Mouse (Mus musculus) limb, embryonic 15.5 days (tissue): Measurements from ENCODE around the gene Hhat. TPM values are rescaled to one million over a fixed set of nuclear protein-coding genes. Genes with fewer than 3 reads are reported as not detected.

Experiments used
- ATAC-seq: fragments of 200-750 bp; cut with Nextera tagmentation; 2 replicates; pipeline ENCODE4 v1.8.0; 2017; ENCODE audit warnings: low read depth, moderate TSS enrichment; ENCODE audit not compliant: insufficient number of reproducible peaks, low FRiP score, low TSS enrichment
- H3K27ac ChIP-seq: fragments of 300-500 bp; sonication (generic); 2 replicates; pipeline ENCODE4 v1.5.1; 2015; ENCODE audit warnings: moderate library complexity, mild to moderate bottlenecking, inconsistent platforms
- H3K27me3 ChIP-seq: fragments of 300-500 bp; sonication (generic); 2 replicates; pipeline ENCODE4 v1.6.1; 2015; ENCODE audit warnings: inconsistent platforms
- H3K36me3 ChIP-seq: fragments of 300-500 bp; sonication (generic); 2 replicates; pipeline ENCODE4 v1.6.1; 2015; ENCODE audit warnings: inconsistent platforms
- H3K4me1 ChIP-seq: fragments of 300-500 bp; sonication (generic); 2 replicates; pipeline ENCODE4 v1.6.1; 2015; ENCODE audit warnings: inconsistent platforms
- H3K4me2 ChIP-seq: fragments of 300-500 bp; sonication (generic); 2 replicates; pipeline ENCODE4 v1.6.1; 2015; ENCODE audit warnings: mild to moderate bottlenecking, inconsistent platforms
- H3K4me3 ChIP-seq: fragments of 300-500 bp; sonication (generic); 2 replicates; pipeline ENCODE4 v1.5.1; 2015; ENCODE audit warnings: mild to moderate bottlenecking, inconsistent platforms
- H3K9ac ChIP-seq: fragments of 300-500 bp; sonication (generic); 2 replicates; pipeline ENCODE4 v1.6.1; 2015; ENCODE audit warnings: inconsistent platforms
- H3K9me3 ChIP-seq: fragments of 300-500 bp; sonication (generic); 2 replicates; pipeline ENCODE4 v1.6.1; 2016; ENCODE audit warnings: inconsistent platforms
- WGBS: fragments of 180-500 bp; shearing (Covaris S2); methylation state at CpG from one replicate; pipeline ENCODE4 v1.1.7; 2015; 5-methylcytosine and 5-hydroxymethylcytosine counted together
- polyA plus RNA-seq: library from polyadenylated mRNA; unstranded; fragments of >200 nt; fragmentation: Nextera tagmentation; extraction: Ambion mirVana; gene quantifications from 2 replicates; pipeline ENCODE4 v1.2.1, GENCODE M21; 2015

Gene Hhat
- polyA plus RNA-seq, 1 experiment from 2014 or later = 11.5 TPM

GRCm38 (mm10) chr1:192489908-192490825 is 280.9 kb downstream of the Hhat start:
- no peak overlapping the region for H3K4me2 ChIP-seq
- no peak overlapping the region for H3K9ac ChIP-seq
- no peaks in the 10 kb centered on the region for H3K36me3 ChIP-seq
- H3K4me1 ChIP-seq = no peaks in the 10 kb centered on the region
- WGBS = 68% methylated on average over 13 of the region's 13 CpGs
- no peaks in the 10 kb centered on the region for H3K27me3 ChIP-seq
- H3K27ac ChIP-seq = no peak overlapping the region
- no peak for ATAC-seq
- no peaks in the 10 kb centered on the region for H3K9me3 ChIP-seq
- H3K4me3 ChIP-seq = no peak overlapping the region

GRCm38 (mm10) chr1:192487571-192487970 is 283.5 kb downstream of the Hhat start:
- no peak for ATAC-seq
- 92% methylated on average over 11 of the region's 11 CpGs for WGBS
- Histone ChIP-seq H3K27me3 (no peaks in the 10 kb centered on the region), H3K27ac (no peak overlapping the region), H3K9me3 (no peaks in the 10 kb centered on the region), H3K4me2 (no peak overlapping the region), H3K9ac (no peak overlapping the region), H3K4me1 (no peaks in the 10 kb centered on the region), H3K4me3 (no peak overlapping the region), H3K36me3 (no peaks in the 10 kb centered on the region)

GRCm38 (mm10) chr1:192485030-192485429 is 286.0 kb downstream of the Hhat start:
- no peak overlapping the region for H3K27ac ChIP-seq

GRCm38 (mm10) chr1:192481446-192481845 is 289.6 kb downstream of the Hhat start:
- Histone ChIP-seq H3K9ac (no peak overlapping the region), H3K4me2 (no peak overlapping the region), H3K9me3 (no peaks in the 10 kb centered on the region), H3K4me3 (no peak overlapping the region), H3K36me3 (no peaks in the 10 kb centered on the region), H3K27me3 (no peaks in the 10 kb centered on the region), H3K4me1 (0 out of 2 replicates have a peak, but pooled peaks cover 8% of the 10 kb centered on the region), H3K27ac (no peak overlapping the region)
- ATAC-seq = no peak

More at GRCm38 (mm10) chr1:192485030-192485429, 286.0 kb downstream of the Hhat start:
- Histone ChIP-seq H3K27me3 (no peaks in the 10 kb centered on the region), H3K9me3 (no peaks in the 10 kb centered on the region), H3K4me3 (no peak overlapping the region), H3K4me1 (no peaks in the 10 kb centered on the region), H3K4me2 (no peak overlapping the region), H3K36me3 (no peaks in the 10 kb centered on the region), H3K9ac (no peak overlapping the region)
- ATAC-seq = no peak
- 64% methylated on average over 3 of the region's 3 CpGs for WGBS

- H3K4me1 ChIP-seq = 0 out of 2 replicates have a peak, but pooled peaks cover 8% of the 10 kb centered on the region
- no peak for ATAC-seq
- no peak overlapping the region for H3K4me2 ChIP-seq
- no peak overlapping the region for H3K4me3 ChIP-seq
- no peak overlapping the region for H3K9ac ChIP-seq
- H3K27me3 ChIP-seq = no peaks in the 10 kb centered on the region
- no peak overlapping the region for H3K27ac ChIP-seq
- no peaks in the 10 kb centered on the region for H3K36me3 ChIP-seq
- 81% methylated on average over 8 of the region's 8 CpGs for WGBS
- H3K9me3 ChIP-seq = no peaks in the 10 kb centered on the region
Measured at GRCm38 (mm10) chr1:192480072-192480784, 290.8 kb downstream of the Hhat start.

- H3K27ac ChIP-seq = no peak overlapping the region
Measured at GRCm38 (mm10) chr1:192478176-192478575, 292.8 kb downstream of the Hhat start.

GRCm38 (mm10) chr1:192477556-192477955 is 293.5 kb downstream of the Hhat start:
- H3K27me3 ChIP-seq = no peaks in the 10 kb centered on the region
- 0 out of 2 replicates have a peak, but pooled peaks cover 8% of the 10 kb centered on the region for H3K4me1 ChIP-seq
- WGBS = 53% methylated on average over 6 of the region's 6 CpGs
- H3K36me3 ChIP-seq = no peaks in the 10 kb centered on the region
- no peak for ATAC-seq
- H3K27ac ChIP-seq = no peak overlapping the region
- no peak overlapping the region for H3K4me2 ChIP-seq
- no peak overlapping the region for H3K9ac ChIP-seq
- H3K4me3 ChIP-seq = no peak overlapping the region
- H3K9me3 ChIP-seq = no peaks in the 10 kb centered on the region

More at GRCm38 (mm10) chr1:192478176-192478575, 292.8 kb downstream of the Hhat start:
- Histone ChIP-seq H3K36me3 (no peaks in the 10 kb centered on the region), H3K9me3 (no peaks in the 10 kb centered on the region), H3K9ac (no peak overlapping the region), H3K4me2 (no peak overlapping the region), H3K27me3 (no peaks in the 10 kb centered on the region), H3K4me3 (no peak overlapping the region), H3K4me1 (0 out of 2 replicates have a peak, but pooled peaks cover 8% of the 10 kb centered on the region)
- WGBS = 37% methylated on average over 5 of the region's 5 CpGs
- no peak for ATAC-seq

GRCm38 (mm10) chr1:192476704-192477103 is 294.3 kb downstream of the Hhat start:
- Histone ChIP-seq H3K4me1 (0 out of 2 replicates have a peak, but pooled peaks cover 8% of the 10 kb centered on the region), H3K4me2 (no peak overlapping the region), H3K9me3 (no peaks in the 10 kb centered on the region), H3K36me3 (no peaks in the 10 kb centered on the region), H3K27me3 (no peaks in the 10 kb centered on the region), H3K4me3 (no peak overlapping the region), H3K9ac (no peak overlapping the region), H3K27ac (no peak overlapping the region)
- ATAC-seq = no peak
- WGBS = 67% methylated on average over 7 of the region's 7 CpGs

GRCm38 (mm10) chr1:192473134-192473533 is 297.9 kb downstream of the Hhat start:
- Histone ChIP-seq H3K4me2 (no peak overlapping the region), H3K9ac (no peak overlapping the region), H3K36me3 (no peaks in the 10 kb centered on the region), H3K9me3 (no peaks in the 10 kb centered on the region), H3K27me3 (no peaks in the 10 kb centered on the region), H3K4me1 (0 out of 2 replicates have a peak, but pooled peaks cover 8% of the 10 kb centered on the region), H3K27ac (no peak overlapping the region), H3K4me3 (no peak overlapping the region)
- 94% methylated on average over 6 of the region's 6 CpGs for WGBS
- no peak for ATAC-seq

- Histone ChIP-seq H3K9ac (no peak overlapping the region), H3K4me3 (no peak overlapping the region), H3K36me3 (no peaks in the 10 kb centered on the region), H3K27me3 (no peaks in the 10 kb centered on the region), H3K4me1 (0 out of 2 replicates have a peak, but pooled peaks cover under 1% of the 10 kb centered on the region), H3K27ac (no peak overlapping the region), H3K9me3 (no peaks in the 10 kb centered on the region), H3K4me2 (no peak overlapping the region)
- ATAC-seq = no peak
- WGBS = 44% methylated on average over 4 of the region's 4 CpGs
Measured at GRCm38 (mm10) chr1:192472366-192472765, 298.7 kb downstream of the Hhat start.

GRCm38 (mm10) chr1:192463732-192464131 is 307.3 kb downstream of the Hhat start:
- H3K4me1 ChIP-seq = no peaks in the 10 kb centered on the region
- no peaks in the 10 kb centered on the region for H3K36me3 ChIP-seq
- no peak overlapping the region for H3K4me3 ChIP-seq
- ATAC-seq = no peak
- H3K27ac ChIP-seq = no peak overlapping the region
- H3K4me2 ChIP-seq = no peak overlapping the region
- H3K9me3 ChIP-seq = no peaks in the 10 kb centered on the region
- 72% methylated on average over 4 of the region's 4 CpGs for WGBS
- no peaks in the 10 kb centered on the region for H3K27me3 ChIP-seq
- no peak overlapping the region for H3K9ac ChIP-seq
